Mouse (Mus musculus) kidney, adult 2 months (tissue): ENCODE measurements at regions not wholly inside any gene's neighbourhood (a gene's known extent, or its start where the extent isn't known, plus 50 kb on each side); places are given as distances from the start of the nearest gene placed in this dataset.
A peak's percentile ranks its signal among the peaks of the same experiment; 100 is the strongest.

Experiments
- DNase-seq: peaks from one replicate; pipeline ENCODE4 v3.0.0; 2021
- H3K27ac ChIP-seq: fragments of 200-500 bp; 2 replicates; pipeline ENCODE4 v1.5.1; 2012; ENCODE audit warnings: low read depth, low read length, control low read depth, inconsistent platforms; ENCODE audit not compliant: insufficient read depth
- H3K27me3 ChIP-seq: fragments of 200-500 bp; replicated peaks from 2 replicates; pipeline ENCODE4 v1.6.1; 2012; ENCODE audit warnings: mild to moderate bottlenecking, moderate library complexity, low read length, inconsistent platforms; ENCODE audit not compliant: control insufficient read depth, insufficient read depth
- H3K36me3 ChIP-seq: fragments of 200-500 bp; 2 replicates; pipeline ENCODE4 v1.6.1; 2012; ENCODE audit warnings: mild to moderate bottlenecking, moderate library complexity, low read length, inconsistent platforms; ENCODE audit not compliant: control insufficient read depth, insufficient read depth
- H3K4me1 ChIP-seq: fragments of 200-500 bp; 2 replicates; pipeline ENCODE4 v1.6.1; 2011; ENCODE audit warnings: low read length; ENCODE audit not compliant: control insufficient read depth, insufficient read depth
- H3K4me3 ChIP-seq: fragments of 200-500 bp; 2 replicates; pipeline ENCODE4 v1.5.1; 2011; ENCODE audit warnings: mild to moderate bottlenecking, low read depth, low read length, control low read depth; ENCODE audit not compliant: insufficient read depth
- CTCF ChIP-seq: fragments of 200-500 bp; conservative IDR thresholded peaks from 2 replicates; pipeline ENCODE4 v1.5.1; 2011; ENCODE audit warnings: low read depth, mild to moderate bottlenecking, control low read depth, low read length, moderate library complexity, mixed read lengths; ENCODE audit not compliant: insufficient read depth, insufficient read length
- POLR2A ChIP-seq: fragments of 200-500 bp; IDR thresholded peaks from one replicate; pipeline ENCODE4 v1.6.1; 2011; ENCODE audit warnings: low read depth, low read length, control low read depth
- WGBS: fragments of 180-500 bp; shearing (Covaris S2); methylation state at CpG from one replicate; pipeline ENCODE4 v1.1.7; 2018; 5-methylcytosine and 5-hydroxymethylcytosine counted together

DNA sequence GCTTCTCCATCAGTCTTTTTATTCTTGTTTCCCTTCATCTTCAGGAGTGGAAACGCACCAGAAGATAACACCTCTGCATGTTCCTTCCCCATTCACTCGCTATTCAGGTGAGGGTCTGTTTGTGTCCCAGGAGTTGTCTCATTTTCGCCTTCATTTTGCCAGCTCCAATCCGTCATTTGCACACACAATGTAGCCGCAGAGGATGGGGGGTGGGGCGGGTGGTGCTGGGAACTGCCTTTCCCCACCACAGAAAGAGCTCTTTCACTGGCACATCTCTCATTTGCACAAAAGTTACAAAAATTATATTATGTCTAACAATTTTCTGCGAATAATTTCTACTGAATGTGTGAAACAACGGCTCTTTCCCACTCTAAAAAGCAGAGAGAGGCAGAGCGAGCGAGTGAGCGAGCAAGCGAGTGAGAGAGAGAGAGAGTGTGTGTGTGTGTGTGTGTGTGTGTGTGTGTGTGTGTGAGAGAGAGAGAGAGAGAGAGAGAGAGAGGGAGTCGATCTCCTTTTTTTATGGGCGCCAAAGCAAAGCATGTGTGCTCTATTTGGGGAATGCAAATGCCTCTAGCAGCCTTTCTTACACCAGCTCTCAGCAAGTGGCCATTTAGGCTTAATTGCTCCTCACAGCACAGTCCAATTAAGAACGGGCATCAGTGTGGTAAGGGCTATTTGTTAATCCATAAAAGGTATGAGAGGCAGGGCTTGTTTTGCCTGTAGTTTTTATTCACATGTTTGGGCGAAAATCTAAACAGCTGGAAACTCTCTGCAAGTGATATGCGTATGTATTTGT, 225.2 kb upstream of the Kif2a start:
- DNase-seq: no peak
- Histone ChIP-seq H3K4me3 (no peak overlapping the region), H3K36me3 (no peaks in the 10 kb centered on the region), H3K4me1 (no peaks in the 10 kb centered on the region), H3K27ac (no peak overlapping the region), H3K27me3 (no peaks in the 10 kb centered on the region)
- no peak for TF ChIP-seq CTCF
- no peak for TF ChIP-seq POLR2A
- WGBS: 41% methylated on average over 17 of the region's 17 CpGs

DNA sequence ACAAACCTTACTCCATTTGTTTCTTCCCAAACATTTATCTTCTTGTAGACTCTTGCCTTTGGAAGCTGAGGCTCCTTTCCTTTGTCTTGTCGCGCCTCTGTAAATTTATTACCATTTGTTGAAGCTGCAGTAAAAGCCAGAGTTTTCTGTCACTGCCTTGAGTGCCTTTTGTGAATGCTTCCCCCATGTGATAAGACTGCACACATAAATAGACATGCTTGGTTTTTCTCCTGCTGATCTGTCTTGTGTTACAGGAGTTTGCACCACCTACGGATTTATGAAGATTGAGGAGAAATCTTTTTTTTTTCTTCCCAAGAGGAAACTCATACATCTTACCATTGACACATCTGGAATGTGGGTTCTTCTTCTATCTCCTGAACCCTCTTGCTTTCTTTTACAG, 222.2 kb upstream of the Kif2a start:
- WGBS: 33% methylated on average over 3 of the region's 3 CpGs
- no peak overlapping the region for H3K4me3 ChIP-seq
- TF ChIP-seq CTCF (no peak), POLR2A (no peak)
- H3K27me3 ChIP-seq: no peaks in the 10 kb centered on the region
- DNase-seq: no peak
- no peaks in the 10 kb centered on the region for H3K4me1 ChIP-seq
- no peaks in the 10 kb centered on the region for H3K36me3 ChIP-seq
- no peak overlapping the region for H3K27ac ChIP-seq

DNA sequence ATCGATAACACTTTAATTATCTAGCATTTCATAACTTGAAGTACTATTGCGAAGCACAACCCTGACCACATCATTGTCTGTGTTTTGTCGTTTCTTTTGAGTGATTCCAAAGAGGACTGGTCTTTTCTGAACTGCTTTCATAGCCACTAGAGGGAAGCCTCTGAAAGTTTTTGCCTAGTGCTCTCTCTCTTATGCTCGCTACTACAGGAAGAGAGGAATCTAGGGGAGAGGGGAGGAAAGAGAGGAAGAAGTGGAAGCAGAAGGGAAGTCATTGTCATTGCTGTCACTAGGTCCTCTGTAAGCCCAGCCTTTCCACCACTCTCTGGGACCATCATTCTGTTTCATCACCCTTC, 217.1 kb upstream of the Kif2a start:
- no peaks in the 10 kb centered on the region for H3K4me1 ChIP-seq
- WGBS: 37% methylated on average over 4 of the region's 4 CpGs
- no peak overlapping the region for H3K27ac ChIP-seq
- peak; percentile 9 for DNase-seq
- H3K27me3 ChIP-seq: no peaks in the 10 kb centered on the region
- H3K36me3 ChIP-seq: no peaks in the 10 kb centered on the region
- no peak overlapping the region for H3K4me3 ChIP-seq
- TF ChIP-seq CTCF: no peak
- no peak for TF ChIP-seq POLR2A

DNA sequence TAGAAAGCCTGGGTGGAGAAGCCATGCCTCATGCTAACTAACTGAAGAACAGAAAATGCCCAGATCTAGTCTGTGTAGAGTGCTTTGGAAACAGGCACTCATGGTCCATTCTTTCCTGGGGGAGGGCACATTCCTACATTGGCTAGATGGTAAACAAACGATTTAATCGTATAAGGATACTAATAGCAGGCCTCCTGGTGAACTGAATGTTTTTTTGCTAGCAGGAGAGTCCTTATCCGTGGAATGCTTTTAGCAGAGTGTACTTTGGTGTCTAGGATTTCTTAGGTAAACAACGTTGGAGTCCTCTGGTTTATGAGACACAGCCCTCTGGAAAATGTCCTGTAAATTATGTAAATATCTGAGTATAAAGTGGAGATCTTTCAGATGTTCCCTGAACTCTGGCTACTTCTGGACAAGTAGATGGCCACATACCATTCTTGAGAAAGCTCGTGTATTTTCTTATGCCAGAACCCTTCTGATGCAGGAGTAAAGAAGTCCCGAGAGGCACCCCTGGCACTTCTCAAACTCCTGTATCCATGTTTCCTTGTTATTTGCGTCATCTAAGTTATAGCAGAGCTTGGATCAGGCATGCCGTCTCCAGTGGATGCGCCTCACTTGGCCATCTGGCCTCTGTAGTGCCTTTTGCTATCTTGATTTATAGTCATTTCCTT, 216.6 kb upstream of the Kif2a start:
- 35% methylated on average over 9 of the region's 9 CpGs for WGBS
- no peaks in the 10 kb centered on the region for H3K4me1 ChIP-seq
- H3K4me3 ChIP-seq: no peak overlapping the region
- no peak overlapping the region for H3K27ac ChIP-seq
- no peaks in the 10 kb centered on the region for H3K27me3 ChIP-seq
- no peak for DNase-seq
- H3K36me3 ChIP-seq: no peaks in the 10 kb centered on the region
- TF ChIP-seq POLR2A (no peak), CTCF (no peak)

DNA sequence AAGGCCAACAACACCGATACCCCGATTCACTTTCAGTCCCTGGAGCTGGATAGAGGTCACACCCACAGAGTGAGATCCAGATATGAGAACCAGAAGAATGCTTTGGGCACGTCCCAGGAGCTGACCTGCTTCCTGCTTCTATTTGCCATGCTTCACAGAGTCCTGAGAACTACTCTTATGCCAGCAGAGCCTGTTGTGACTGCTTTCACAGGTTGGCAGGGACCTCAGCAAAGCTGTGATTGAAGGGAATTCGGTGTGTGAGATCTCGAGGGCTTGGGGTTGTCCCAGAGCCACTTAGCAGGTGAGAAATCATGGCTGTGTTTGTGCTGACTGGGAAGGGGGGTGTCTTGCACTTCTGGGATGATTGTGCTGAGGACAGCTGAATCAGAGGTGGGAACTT, 197.5 kb upstream of the Kif2a start:
- peak; percentile 19 for DNase-seq
- WGBS: 40% methylated on average over 5 of the region's 5 CpGs
- no peaks in the 10 kb centered on the region for H3K4me1 ChIP-seq

DNA sequence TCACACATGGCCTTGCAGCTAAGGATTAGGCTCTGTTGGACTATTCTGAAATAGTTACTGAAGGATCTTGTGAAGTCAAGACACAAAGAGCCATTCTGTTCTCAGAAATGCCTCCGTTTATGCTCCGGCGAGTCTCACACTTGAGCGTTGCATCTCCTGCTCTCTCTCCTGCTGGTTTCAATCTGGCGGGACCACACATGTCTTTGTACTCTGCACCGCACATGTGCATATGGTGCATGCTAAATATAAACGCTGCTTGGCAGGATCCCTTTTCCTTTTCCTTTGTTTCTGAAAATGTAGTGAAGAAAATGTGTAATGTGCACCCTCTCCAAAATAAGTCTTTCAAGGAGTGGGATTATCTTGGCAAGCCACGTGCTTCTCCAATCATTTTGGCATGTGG, 196.4 kb upstream of the Kif2a start:
- no peak for TF ChIP-seq CTCF
- TF ChIP-seq POLR2A: no peak
- Histone ChIP-seq H3K36me3 (no peaks in the 10 kb centered on the region), H3K4me3 (no peak overlapping the region), H3K27ac (no peak overlapping the region), H3K27me3 (no peaks in the 10 kb centered on the region), H3K4me1 (no peaks in the 10 kb centered on the region)
- DNase-seq: no peak
- WGBS: 87% methylated on average over 8 of the region's 8 CpGs

More for the DNA sequence above, 197.5 kb upstream of the Kif2a start:
- Histone ChIP-seq H3K36me3 (no peaks in the 10 kb centered on the region), H3K27ac (no peak overlapping the region), H3K27me3 (no peaks in the 10 kb centered on the region), H3K4me3 (no peak overlapping the region)
- TF ChIP-seq CTCF (no peak), POLR2A (no peak)

DNA sequence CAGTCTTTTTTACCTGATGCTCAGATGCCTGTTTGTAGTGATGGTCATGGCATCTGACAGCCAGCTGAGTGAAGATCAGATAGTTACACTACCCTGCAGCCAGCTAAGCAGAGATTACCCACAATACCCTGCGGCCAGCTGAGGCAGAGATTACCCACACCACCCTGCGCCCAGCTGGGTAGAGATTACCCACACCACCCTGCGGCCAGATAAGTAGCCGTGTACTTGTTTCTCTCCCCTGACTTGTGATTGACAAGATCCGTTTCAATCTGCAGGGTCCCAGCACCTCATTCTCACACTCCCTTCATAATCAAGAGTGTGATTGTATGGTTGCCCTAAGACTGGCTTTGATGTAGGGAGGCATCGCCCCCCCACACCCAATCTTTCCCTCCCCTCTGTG, 195.9 kb upstream of the Kif2a start:
- Histone ChIP-seq H3K27ac (no peak overlapping the region), H3K27me3 (no peaks in the 10 kb centered on the region), H3K4me3 (no peak overlapping the region), H3K36me3 (no peaks in the 10 kb centered on the region), H3K4me1 (no peaks in the 10 kb centered on the region)
- no peak for DNase-seq
- WGBS: 92% methylated on average over 6 of the region's 6 CpGs
- TF ChIP-seq POLR2A: no peak
- no peak for TF ChIP-seq CTCF
